Mouse (Mus musculus) T-helper 1 cell (primary cell): ENCODE measurements around the gene Txn1.

Source experiments
- in situ Hi-C: fragments of 300-600 bp; cut with MboI, MseI; formaldehyde crosslinking; loops from one replicate; pipeline ENCODE4 v1.15.1; 2025; ENCODE audit warnings: high pct_unique_total_duplicates

Gene Txn1

DNA sequence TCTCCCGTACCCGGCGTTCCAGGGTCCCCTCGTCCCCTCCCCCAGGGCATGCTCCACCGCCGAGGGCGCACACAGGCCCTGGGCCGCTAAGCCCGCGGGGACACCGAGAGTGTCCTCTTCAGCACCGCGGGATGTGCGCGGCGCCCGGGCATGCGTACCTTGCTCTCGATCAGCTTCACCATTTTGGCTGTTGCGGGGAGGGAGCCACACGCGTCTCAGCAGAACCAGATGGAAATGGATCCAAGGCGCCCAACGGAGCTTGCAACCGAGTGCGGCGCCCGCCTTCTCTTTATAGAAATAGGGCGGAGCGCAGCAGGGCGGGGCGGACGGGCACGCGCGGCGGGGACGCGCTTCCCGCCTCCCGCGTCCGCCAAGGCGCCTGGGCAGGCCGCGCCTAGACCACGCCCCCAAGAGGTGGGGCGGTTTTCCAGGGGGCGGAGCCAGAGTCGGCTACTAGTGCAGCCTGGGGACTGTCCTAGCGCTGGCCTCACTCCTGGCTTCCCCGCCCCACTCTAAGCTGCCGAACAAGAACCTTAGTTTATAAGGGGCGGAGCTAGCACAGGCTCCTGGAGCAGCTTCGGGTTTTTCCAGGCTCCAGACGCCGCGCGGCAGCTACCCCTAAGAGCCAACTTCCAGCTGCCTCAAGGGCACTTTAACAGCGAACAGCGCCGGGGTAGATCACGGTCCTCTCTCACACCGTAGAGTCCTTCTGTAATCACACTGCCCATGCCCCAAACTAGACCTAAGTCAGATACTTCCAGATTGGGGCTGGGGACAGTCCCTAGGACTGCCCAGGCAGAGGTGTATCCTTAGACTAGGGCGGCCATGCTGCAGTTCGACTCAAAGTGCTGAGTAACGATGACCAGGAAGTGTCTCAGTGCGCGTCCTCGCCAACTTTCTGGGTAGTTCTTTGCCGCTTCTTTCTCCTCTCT is at the start of gene Txn1:
TSS of gene Txn1 (minus strand) at position 383 of the 932 bp plus-strand sequence.
- in situ Hi-C loops = no loop called here

DNA sequence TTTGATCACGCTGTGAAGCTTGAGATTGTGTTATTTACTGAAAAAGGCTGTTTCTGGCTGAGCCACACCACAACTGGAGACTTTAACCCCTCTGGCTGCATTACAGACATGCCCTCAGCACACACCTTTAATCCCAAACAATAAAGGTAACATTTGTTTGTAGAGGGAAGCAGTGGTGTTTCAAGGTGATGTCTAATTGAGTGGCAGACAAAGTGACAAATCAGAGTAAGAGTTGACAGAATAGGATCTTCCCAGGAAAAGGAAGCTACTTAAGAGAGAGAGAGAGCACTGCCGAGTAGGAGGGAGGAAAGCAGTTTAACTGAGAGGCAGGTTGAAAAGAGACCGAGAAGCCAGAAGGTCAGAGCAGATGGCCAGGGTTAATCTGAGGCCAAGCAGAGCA is 47.3 kb upstream of the Txn1 start:
- in situ Hi-C loops = no loop called here

DNA sequence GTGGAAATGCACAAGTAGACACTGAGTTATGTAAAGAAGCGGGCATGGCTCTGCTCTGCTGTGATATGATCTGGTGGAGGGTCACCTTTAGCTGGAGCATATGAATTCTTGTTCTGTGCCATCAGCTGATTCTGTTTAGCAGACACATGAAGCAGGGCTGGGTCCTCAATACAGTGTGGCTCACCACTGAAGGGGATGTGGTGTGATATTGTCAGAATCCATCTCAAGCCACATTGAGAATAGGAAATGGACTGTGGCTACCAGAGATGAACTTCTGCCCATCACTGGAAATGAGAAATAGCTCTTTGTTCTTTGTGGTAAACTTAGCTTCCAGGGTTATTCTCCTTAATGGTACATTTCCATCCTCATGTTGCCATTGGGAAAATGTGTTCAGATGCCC is 35.2 kb upstream of the Txn1 start:
- in situ Hi-C loops = no loop called here

DNA sequence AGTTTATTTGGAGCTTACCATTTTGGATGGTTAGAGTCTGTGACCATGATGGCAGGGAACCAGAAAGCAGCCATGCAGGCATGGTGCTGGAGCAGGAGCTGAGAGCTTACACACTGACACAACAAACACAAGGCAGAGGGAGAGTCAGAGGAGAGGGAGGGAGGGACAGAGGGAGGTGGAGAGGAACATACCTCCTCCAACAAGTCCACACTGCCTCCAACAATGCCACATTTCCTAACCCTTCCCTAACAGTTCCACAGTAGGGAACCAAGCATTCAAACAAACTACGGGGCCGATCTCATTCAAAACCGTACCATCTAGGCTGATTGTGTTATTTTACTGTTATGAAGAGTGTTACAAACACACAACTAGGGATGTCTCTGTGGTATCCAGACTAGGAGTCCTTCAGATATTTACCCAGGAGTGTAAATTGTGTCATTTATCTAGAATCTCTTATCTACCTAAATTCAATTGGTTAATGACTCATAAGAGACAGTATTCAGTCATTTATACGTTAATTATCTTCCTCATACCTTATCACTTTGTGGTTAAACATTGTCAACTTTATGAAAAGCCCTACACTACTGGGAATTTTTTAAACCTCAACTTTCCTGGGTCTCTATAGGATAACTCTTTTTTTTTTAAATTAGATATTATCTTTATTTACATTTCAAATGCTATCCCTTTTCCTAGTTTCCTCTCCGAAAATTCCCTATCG is 18.3 kb upstream of the Txn1 start:
- in situ Hi-C loops = no loop called here

DNA sequence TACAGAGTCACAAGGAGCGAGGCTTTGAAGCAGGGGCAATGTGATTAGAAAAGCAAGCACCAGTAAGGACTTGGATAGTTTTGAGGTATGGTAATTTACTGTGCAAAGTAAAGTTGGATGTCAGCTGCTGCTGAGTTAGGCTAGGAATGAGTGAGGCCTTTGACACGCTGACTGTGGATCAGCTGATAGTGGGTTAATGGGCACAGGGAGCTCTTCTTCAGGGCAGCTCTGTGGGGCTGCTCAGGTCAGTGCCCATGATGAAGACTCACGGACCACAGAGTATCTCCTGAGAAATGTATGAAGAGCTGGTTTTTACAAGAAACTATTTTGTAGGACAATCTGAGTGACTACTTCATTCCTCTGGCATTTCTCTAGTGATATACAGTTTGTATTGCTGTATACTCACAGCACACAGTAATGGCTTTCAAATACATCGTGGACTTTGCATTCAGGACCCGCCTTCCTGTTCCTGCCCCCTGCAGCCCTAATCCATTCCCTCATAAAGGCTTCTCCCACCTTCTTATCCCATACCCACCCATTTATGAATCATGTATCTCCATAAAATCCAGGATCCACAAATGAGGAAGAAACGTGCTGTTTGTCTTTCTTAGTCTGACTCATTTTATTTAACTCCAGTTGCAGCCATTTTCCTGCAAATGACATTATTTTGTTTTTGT is 17.5 kb upstream of the Txn1 start:
- in situ Hi-C loops = no loop called here

DNA sequence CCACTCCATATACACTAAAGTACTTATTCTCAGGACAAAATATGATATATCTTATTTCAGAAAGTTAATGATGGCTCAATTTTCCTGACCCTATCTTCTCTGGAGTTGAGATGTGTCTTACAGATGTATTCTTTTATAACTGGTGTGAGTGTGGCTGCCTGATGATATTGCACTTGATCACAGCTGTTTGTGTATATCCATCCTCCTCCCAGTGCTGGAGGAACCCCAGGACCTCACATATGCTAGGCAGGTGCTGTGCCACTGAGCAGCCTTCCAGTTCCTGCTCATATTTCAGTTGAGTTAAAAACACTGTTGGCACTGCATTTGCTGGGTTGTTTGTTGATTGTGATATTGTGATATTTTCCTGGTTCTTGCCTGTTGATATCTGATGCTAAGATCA is 14.1 kb upstream of the Txn1 start:
- in situ Hi-C loops = no loop called here

DNA sequence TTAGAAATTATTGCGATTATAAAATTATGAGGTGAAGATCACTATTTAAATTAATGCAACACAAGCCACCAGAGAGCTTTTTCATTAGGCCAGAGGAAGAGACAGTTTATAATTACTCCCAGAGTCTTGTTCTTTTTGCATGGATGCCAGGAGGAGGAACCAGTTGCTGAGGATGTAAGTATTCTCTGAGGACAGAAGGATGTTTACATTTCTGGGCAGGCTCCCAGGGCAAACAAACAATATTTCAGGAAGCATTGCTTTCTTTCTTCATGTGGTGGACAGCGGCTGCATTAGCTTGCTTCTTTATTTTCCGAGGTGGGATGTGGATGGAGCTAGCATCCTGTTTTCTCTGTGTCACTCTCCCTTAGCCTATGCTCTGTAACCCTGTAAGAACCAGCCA is 11.0 kb upstream of the Txn1 start:
- in situ Hi-C loops = loop anchor here (5.0 kb wide), 1 partner anchor 65 kb away; no protein-coding TSS in a partner anchor

DNA sequence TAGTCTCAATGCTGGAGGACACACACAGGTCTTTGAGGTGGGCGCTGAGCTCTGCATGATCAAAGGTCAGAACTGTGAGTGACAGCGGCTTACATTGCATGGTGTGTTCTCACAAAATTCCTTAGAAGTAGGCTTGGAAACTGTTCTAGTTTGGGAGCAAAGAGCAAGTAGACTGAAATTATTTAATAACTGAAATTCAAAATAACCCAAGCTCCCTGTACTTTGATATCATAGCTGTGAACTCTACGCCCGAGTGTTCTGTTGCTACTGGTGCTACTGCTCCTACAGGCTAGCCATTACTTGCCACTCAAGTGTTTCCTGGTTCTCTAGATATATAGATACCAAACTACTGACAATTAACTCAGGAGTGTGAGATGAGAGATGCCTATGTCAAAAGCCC is 9.3 kb upstream of the Txn1 start:
- in situ Hi-C loops = loop anchor here (5.0 kb wide), 1 partner anchor 67 kb away; no protein-coding TSS in a partner anchor

DNA sequence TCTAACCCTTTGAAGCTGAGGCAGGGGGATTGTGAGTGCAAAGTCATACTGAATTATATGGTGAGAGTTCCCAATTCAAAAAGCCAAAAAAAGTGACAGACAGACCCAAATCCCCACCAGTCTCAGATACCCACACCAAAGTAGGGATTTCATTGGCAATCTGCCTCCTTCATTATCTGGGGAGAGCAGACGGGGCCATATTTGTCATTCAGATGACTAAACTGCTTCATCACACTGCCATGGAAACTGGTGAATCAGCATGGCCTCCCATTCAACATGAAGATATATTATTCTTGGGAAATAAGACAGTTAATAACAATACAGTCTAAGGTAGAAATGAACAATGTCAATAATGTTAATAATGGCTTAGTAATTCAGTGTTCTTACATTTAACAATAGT is 7.9 kb upstream of the Txn1 start:
- in situ Hi-C loops = no loop called here

DNA sequence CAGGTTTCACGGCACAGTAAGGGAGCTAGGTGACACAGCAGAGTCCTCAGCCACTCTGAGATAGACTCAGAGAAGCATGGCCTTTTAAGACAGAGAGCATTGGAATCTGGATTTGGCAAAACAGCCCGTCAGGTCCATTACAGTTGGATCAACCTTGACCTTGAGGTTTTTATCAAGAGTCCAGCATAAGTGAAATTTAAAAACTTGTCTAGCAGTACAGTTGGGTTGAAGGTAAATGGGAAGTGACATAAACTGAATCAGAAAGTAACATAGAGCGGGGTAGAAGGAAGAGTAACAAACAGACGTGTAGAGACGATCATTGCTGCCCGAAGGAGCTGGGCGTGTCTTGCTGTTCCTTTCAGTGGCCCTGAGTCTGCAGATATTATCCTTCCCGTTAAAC is 2.8 kb upstream of the Txn1 start:
- in situ Hi-C loops = no loop called here

DNA sequence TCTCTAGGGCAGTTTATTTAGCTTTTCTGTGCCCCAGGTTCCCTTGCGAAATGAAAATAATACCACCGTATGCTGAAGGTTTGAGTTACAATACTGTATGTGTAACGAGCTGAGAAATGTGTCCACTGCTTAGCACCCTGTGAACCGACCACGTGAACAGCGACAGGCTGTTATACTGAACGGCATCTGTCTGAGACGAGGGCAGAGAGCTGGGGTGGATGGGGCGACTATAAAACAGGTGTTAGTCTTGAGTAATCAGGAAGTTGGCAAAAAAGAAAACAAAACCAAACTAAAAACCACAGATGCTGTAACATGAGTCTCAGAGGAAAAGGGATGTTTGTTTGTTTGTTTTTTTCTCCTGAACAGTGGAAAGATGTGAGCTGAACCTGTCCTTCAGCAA is 1.9 kb upstream of the Txn1 start:
- in situ Hi-C loops = no loop called here

DNA sequence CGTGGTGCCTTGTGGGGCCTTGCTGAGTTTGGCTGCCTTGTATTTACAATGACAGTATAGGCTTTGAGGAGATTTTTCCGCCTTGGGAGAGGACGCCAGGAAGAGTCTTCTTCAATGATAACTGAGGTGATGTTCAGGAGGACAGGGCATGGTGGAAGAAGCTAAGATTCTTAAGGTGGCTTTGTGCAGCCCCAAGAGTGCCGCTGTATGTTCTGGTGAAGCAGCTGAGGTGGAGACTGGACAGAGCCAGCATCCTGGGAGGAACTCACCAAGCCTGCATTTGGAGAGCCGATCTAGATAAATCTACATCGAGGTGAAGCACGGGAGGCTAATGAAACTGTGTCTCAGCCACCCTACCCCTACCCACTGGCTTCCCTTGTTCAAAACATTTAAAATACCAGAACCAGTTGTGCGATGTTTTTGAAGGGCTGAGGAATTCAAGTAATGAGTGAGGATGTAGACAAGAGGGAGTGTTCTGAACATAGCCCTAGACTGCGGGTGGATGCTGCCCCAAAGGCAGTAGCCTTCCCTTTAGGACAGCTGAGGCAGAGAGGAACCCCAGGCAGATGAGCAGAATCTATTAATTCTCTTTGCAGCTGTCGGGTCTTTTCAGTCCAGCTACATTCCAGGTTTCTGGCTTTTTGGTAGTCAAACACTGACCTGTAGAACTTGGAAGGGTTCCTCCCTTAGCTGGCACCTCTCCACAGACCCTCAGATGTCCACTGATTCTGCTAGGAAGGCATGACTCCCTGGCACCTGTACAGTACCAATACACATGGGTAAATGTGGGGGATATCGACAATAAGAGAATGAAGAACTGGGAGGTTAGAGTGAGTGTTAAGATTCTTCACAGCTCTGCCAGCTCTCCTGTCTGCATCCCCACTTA is 1.2 kb upstream of the Txn1 start:
- in situ Hi-C loops = no loop called here

DNA sequence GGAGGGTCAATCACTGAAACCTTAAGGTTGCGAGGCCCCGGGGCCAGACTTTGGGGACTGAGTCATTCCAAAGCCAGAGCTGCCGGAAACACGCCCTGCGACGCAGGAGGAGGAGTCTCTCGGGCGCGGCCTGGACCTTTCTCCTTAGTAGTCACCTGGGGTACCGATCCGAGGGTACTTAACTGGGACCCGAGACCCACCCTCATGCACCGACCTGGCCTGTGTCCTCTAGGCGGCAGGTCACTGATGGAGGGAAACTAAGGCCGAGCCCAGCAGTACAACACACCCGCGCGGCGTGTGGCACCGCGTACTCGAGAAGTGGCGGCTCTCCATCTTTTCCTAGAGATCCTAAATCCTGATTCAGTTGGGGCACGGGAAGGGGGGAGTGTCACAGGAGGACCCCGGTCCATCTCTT is 660 bp downstream of the Txn1 start:
- in situ Hi-C loops = no loop called here

DNA sequence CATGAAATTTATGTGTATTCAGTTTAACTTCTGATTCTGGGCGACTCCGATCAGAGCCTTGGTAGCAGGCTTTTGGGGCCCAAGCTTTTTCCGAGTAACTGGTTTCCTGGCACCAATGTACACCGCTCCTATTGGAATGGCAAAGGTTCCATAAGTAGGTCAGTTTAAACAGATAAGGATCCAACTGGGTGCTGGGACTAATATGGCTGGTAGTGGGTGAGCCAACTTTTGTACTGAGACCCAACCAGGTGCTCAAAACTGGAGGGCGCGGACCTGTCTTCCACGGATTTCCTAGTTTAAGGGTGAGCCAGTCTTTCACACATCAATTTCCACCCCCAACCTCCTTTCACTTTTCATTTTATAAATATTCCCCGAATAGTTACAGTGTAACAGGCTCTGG is 1.2 kb downstream of the Txn1 start:
- in situ Hi-C loops = no loop called here

DNA sequence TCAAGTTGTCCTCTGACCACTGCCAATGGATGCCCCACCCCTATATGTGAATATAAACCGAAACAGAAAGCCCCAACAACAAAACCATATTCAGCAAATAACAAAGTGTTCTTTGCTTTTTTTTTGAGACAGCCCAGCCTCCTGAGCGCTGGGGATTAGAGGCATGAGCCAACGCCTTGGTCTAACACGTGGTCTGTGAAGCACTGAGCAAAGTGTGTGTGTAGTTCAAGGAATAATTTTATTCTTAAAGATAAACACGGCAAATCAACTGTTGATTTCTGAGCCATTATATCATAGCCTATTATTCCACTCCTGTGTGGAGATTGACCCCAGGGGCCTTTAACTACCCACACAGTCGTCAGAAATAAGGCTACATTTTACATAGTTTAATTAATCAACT is 1.6 kb downstream of the Txn1 start:
- in situ Hi-C loops = no loop called here

DNA sequence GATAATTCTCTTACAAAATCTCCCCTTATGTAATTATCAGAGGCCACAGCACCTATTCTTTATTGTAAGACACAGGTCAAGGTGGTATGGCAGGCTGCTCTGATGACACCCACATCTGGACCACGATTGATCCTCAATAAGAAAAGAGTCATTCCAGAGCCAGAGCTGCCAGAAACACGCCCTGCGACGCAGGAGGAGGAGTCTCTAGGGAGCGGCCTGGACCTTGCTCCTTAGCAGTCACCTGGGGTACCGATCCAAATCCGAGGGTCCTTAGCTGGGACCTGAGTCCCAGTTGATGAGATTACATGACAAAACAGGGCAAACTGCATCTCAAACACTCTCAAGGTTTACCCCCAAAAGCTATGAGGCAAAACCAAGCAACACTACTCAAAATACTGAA is 2.4 kb downstream of the Txn1 start:
- in situ Hi-C loops = no loop called here

DNA sequence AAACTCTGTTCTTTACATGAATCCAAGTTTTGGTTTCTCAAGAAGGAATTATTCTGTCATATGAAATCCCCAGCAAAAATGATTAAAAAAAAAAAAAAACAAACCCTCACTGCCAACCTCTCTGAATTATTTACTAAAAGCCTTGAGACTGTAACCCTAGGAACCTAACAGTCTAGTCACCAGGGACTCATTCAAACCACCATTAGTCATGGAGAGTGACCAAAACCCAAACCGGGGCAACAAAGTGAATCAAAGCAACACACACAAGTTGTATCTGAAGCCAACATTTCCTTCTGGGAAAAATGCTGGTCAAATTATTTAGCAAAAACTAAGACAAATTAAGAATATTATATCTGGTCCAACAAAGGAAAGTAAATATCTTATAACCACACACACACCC is 3.3 kb downstream of the Txn1 start:
- in situ Hi-C loops = no loop called here

DNA sequence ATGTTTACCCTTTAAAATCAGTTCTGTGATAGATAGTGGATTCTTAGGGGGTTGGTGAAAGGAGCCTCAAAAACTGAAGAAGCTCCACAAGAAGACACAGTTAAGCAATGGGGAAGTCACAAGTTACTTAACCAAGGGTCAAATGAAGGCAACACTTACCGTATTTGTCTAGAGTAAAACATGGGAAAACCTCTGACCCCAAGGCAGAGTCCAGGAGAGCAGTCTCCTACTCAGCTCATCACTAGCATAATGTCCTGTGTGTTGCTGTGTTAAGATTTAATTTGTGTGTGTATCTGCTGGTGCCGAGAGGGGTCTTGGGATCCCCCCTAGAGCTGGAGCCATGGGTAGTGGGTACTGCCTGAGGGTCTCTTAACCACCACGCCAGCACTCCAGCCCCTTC is 3.8 kb downstream of the Txn1 start:
- in situ Hi-C loops = no loop called here

DNA sequence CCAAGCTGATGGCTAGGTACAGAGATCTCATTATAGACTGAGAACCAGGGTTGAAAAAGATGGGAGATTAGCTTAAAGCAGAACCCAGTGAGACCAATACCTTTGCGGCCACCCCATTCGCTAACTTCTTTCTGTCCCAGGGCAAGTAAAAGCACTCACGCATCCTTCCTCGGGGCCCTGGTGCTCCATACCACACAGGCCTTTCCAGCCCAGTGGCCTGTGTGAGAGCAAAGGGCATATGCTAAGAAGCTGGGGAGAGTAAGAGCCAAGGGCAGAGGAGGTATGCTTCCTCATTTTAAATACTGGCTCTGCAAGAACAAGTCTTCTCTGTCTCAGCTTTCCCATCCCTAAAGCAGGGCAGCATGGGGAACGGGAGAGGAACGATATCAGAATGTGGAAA is 6.3 kb downstream of the Txn1 start:
- in situ Hi-C loops = no loop called here

DNA sequence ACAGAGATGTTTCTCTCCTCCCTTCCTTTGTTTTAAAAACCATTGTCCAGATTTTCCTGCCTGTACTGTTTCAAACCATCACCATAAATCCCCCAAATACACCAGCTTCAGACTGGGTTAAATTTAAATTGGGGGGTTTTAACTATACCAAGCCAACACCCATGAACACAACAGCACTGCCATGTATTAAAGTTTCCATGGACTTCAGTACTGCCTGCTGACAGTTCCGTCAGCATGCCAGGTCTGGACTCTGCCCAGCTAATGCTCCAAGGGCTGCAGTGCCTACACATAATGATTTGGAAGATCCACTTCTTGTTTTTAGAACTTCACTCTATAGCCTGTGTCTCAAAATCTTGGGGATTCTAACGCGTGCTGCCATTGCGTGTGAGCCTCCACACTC is 8.7 kb downstream of the Txn1 start:
- in situ Hi-C loops = no loop called here

DNA sequence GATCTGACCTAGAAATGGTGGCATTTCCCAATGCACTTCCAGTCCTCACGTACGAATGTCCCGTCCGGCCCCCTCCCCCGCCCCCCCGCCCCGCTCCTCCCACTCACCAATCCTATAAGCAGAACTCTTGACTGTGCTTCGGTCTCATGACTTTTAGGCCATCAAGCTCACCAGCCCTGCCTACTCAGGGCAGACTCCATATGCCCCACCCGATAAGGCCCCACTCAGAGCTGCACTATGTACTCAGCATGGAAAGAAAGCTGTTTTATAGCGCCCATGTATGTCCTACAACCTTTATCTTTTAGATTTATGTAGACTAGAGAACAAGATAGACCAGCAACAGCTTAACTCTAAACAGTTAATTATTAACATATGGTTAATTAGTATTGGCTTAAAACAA is 9.2 kb downstream of the Txn1 start:
- in situ Hi-C loops = no loop called here
